In the genomic region with DNA sequence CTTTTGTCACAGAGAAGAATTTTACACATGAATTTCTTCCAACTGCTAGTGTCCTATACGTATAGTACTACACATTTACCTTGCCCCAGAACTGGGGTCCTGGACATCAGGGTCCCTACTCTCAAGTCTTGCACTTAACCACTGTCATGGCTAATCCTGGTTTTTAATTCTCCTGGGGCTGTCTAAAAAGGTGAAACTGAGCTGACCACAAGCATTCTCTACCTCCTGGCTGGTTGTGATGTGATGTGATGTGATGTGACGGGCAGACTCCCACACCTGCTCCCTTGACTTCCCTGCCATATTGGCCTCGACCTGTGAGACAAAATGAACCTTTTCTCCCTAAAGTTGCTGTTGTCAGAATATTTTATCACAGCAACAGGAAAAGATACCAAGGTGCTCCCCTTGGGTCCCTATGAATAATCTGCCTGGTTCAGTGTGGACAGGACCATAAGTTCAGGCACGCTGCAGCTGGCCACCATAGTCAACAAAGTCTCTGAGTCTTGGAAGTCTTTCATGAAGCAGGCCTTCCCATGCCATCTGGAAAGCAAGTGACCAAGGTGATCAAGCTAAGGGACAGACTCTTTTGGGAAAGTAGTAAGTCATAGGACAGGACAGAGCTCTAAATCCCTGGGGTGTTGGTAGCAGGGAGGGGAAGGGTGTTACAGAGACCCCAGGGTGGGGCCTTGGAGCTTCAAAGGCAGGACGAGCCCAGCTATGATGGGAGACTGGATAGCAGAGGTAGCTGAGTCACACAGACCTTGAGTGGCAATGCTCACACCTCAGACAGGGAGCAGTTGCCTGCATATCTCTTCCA, we compare ENCODE assay signal across 8 mouse cellular contexts. TPM values are rescaled to one million over a fixed set of nuclear protein-coding genes. Genes with fewer than 3 reads are reported as not detected.
DNase-seq lines count a peak whose midpoint lies in the region; ATAC-seq and TF ChIP-seq lines count a peak whose summit lies in the region.

No protein-coding gene starts in this region.

- ATAC-seq in forebrain, embryonic 16.5 days: 0 out of 2 replicates have a peak, but pooled peaks have one; percentile 1
- no peak for ATAC-seq in liver, embryonic 14.5 days (ENCODE audit: insufficient read depth)

- TF ChIP-seq CTCF in ES-Bruce4 (IDR thresholded peaks at IDR 0.05; ENCODE audit: low read depth, low read length): no peak
- TF ChIP-seq CTCF in liver, embryonic 14.5 days (IDR thresholded peaks at IDR 0.05; ENCODE audit: low read depth): no peak

- no peak for TF ChIP-seq EP300 in ES-Bruce4 (IDR thresholded peaks at IDR 0.05; ENCODE audit: insufficient read depth, low read depth, low read length)
- TF ChIP-seq EP300 in liver, embryonic 14.5 days (IDR thresholded peaks at IDR 0.05; ENCODE audit: low read depth): no peak

- peak; percentile 61 for DNase-seq in cerebellum, adult 11-12 months
- DNase-seq in cerebellum, postnatal 4 days (ENCODE audit: low spot score in 2 of 2): no peak
- no peak for DNase-seq in liver, embryonic 14.5 days (ENCODE audit: low read depth in 3 of 3, low spot score in 3 of 3)
- DNase-seq in urinary bladder, postnatal 4 days (ENCODE audit: low spot score in 2 of 2): no peak
- no peak for DNase-seq in gastrocnemius, postnatal 14 days
- DNase-seq in frontal cortex, postnatal 36 days (ENCODE audit: low spot score in 2 of 2): no peak

- 72% methylated on average over 5 of the region's 5 CpGs for WGBS in forebrain, embryonic 16.5 days
- WGBS in liver, embryonic 14.5 days (ENCODE audit: insufficient replicate concordance): 62% methylated on average over 5 of the region's 5 CpGs

- H3K4me1 ChIP-seq in ES-Bruce4 (ENCODE audit: control insufficient read depth, insufficient read depth, low read length): peaks cover 6% of the 10 kb centered on the region
- H3K4me1 ChIP-seq in forebrain, embryonic 16.5 days (replicated peaks; ENCODE audit: control insufficient read depth, insufficient read depth, low read length): peaks cover 21% of the 10 kb centered on the region
- H3K4me1 ChIP-seq in liver, embryonic 14.5 days (replicated peaks; ENCODE audit: control insufficient read depth in 2 of 2, insufficient read depth in 2 of 2, low read length in 1 of 2): peaks cover 16 to 24% of the 10 kb centered on the region in 2 experiments

- peak overlapping the region; percentile 44 for H3K4me2 ChIP-seq in forebrain, embryonic 16.5 days (ENCODE audit: low read length)
- H3K4me2 ChIP-seq in liver, embryonic 14.5 days (ENCODE audit: low read depth): peak overlapping the region; percentile 73

- peak overlapping the region; percentile 41; the same call in 1 of the 2 replicates for H3K27ac ChIP-seq in ES-Bruce4 (ENCODE audit: insufficient read depth, low read length)
- peak overlapping the region; percentile 92 for H3K27ac ChIP-seq in forebrain, embryonic 16.5 days (ENCODE audit: low read length)
- peak overlapping the region; percentile 93 for H3K27ac ChIP-seq in liver, embryonic 14.5 days

- H3K36me3 ChIP-seq in ES-Bruce4 (ENCODE audit: control insufficient read depth, insufficient read depth, low read length, poor library complexity, severe bottlenecking): no peaks in the 10 kb centered on the region
- no peaks in the 10 kb centered on the region for H3K36me3 ChIP-seq in forebrain, embryonic 16.5 days (ENCODE audit: control insufficient read depth, insufficient read depth)
- no peaks in the 10 kb centered on the region for H3K36me3 ChIP-seq in liver, embryonic 14.5 days (replicated peaks; ENCODE audit: control insufficient read depth, insufficient read depth, low read depth)

- H3K4me3 ChIP-seq in ES-Bruce4 (ENCODE audit: low read depth, low read length): peak overlapping the region; percentile 43
- H3K4me3 ChIP-seq in forebrain, embryonic 16.5 days (replicated peaks; ENCODE audit: low read length): peak overlapping the region; percentile 92
- H3K4me3 ChIP-seq in liver, embryonic 14.5 days (ENCODE audit: insufficient read depth in 1 of 2, low read depth in 2 of 2, low read length in 2 of 2): peak overlapping the region; percentile 86 to 88

- intact Hi-C loops in gastrocnemius, postnatal 14 days (cut with DNase I; ENCODE audit: low total_unique reads): no loop called here

- H3K9ac ChIP-seq in ES-Bruce4 (ENCODE audit: low read depth, poor library complexity, severe bottlenecking): peak overlapping the region; percentile 13
- no peak overlapping the region for H3K9ac ChIP-seq in forebrain, embryonic 16.5 days (replicated peaks; ENCODE audit: low read depth, low read length)
- H3K9ac ChIP-seq in liver, embryonic 14.5 days (replicated peaks): peak overlapping the region; percentile 66

- no peak for TF ChIP-seq POLR2A in ES-Bruce4 (IDR thresholded peaks at IDR 0.05; ENCODE audit: insufficient read depth, low read length)

- no peaks in the 10 kb centered on the region for H3K27me3 ChIP-seq in ES-Bruce4 (ENCODE audit: control insufficient read depth, insufficient read depth, low read length, poor library complexity, severe bottlenecking)
- no peaks in the 10 kb centered on the region for H3K27me3 ChIP-seq in forebrain, embryonic 16.5 days (replicated peaks; ENCODE audit: control insufficient read depth, insufficient read depth, low read length)
- H3K27me3 ChIP-seq in liver, embryonic 14.5 days (ENCODE audit: control insufficient read depth, insufficient read depth, low read length): no peaks in the 10 kb centered on the region

- no peaks in the 10 kb centered on the region for H3K9me3 ChIP-seq in ES-Bruce4 (replicated peaks; ENCODE audit: control insufficient read depth, insufficient read depth, low read length, poor library complexity, severe bottlenecking)
- no peaks in the 10 kb centered on the region for H3K9me3 ChIP-seq in forebrain, embryonic 16.5 days (ENCODE audit: control insufficient read depth, low read length)
- no peaks in the 10 kb centered on the region for H3K9me3 ChIP-seq in liver, embryonic 14.5 days (ENCODE audit: control insufficient read depth, low read length)

RNA-seq across cellular contexts. Expression of gene Ppp6r3, which starts 1.1 kb away (rescaled TPM):
- polyA plus RNA-seq in ES-Bruce4 (2011; ENCODE audit: insufficient read depth, insufficient read length, low read depth, missing spikeins): 153 and 171 TPM in 2 replicates
- polyA plus RNA-seq in forebrain, embryonic 16.5 days (2015; fragmentation: Nextera tagmentation; extraction: Ambion mirVana): 68.4 and 73.4 TPM in 2 replicates
- polyA plus RNA-seq in liver, embryonic 14.5 days (2012; rRNA removed): 19.2 and 22.6 TPM in 2 replicates
- 22.6 and 24.2 TPM in 2 replicates for polyA plus RNA-seq in liver, embryonic 14.5 days (2014; fragmentation: Nextera tagmentation; extraction: Ambion mirVana)
- total RNA-seq in gastrocnemius, postnatal 14 days (2021): 10 to 100 TPM; 50.9 to 55.0 TPM

Comparison
In these comparisons a context has a peak if more than half of its experiments do, and no peak if none do; other contexts are left out.
1. H3K27ac ChIP-seq: peak in every context shown above with its lines; median percentile 93 in liver, embryonic 14.5 days; 92 in forebrain, embryonic 16.5 days; 41 in ES-Bruce4.